Mouse (Mus musculus): ENCODE results near the gene Xpo6.

- TF ChIP-seq ZNF384 (IDR thresholded peaks at IDR 0.05; ENCODE audit: low read depth, low read length) (no peak), HCFC1 (IDR thresholded peaks at IDR 0.05; ENCODE audit: borderline replicate concordance, insufficient read depth, low read length) (no peak), CHD2 (IDR thresholded peaks at IDR 0.05; ENCODE audit: low read depth, low read length) (no peak), MAFK (IDR thresholded peaks at IDR 0.05; ENCODE audit: insufficient read depth, low read depth, low read length) (no peak), ZC3H11A (IDR thresholded peaks at IDR 0.05; ENCODE audit: borderline replicate concordance, low read depth, low read length) (no peak)
Observed at GRCm38 (mm10) chr7:126062228-126062627, 138.1 kb downstream of the Xpo6 start.
